Mouse (Mus musculus) thymus, adult 2 months (tissue): ENCODE results near the gene Nrip1. TPM values are rescaled to one million over a fixed set of nuclear protein-coding genes. Genes with fewer than 3 reads are reported as not detected.

ENCODE experiments used
- DNase-seq: peaks from one replicate; pipeline ENCODE4 v3.0.0; 2021
- H3K27ac ChIP-seq: fragments of 200-500 bp; 2 replicates; pipeline ENCODE4 v1.5.1; 2012; ENCODE audit warnings: low read length, control low read depth; ENCODE audit not compliant: control insufficient read depth, insufficient read depth
- H3K27me3 ChIP-seq: fragments of 200-500 bp; 2 replicates; pipeline ENCODE4 v1.6.1; 2012; ENCODE audit warnings: mild to moderate bottlenecking, low read length, moderate library complexity, mixed read lengths; ENCODE audit not compliant: control insufficient read depth, insufficient read depth
- H3K36me3 ChIP-seq: fragments of 200-500 bp; 2 replicates; pipeline ENCODE4 v1.6.1; 2012; ENCODE audit warnings: mild to moderate bottlenecking, low read length, moderate library complexity; ENCODE audit not compliant: control insufficient read depth, insufficient read depth
- H3K4me1 ChIP-seq: fragments of 200-500 bp; replicated peaks from 2 replicates; pipeline ENCODE4 v1.6.1; 2012; ENCODE audit warnings: low read length; ENCODE audit not compliant: control insufficient read depth, insufficient read depth
- H3K4me3 ChIP-seq: fragments of 200-500 bp; 2 replicates; pipeline ENCODE4 v1.5.1; 2012; ENCODE audit warnings: mild to moderate bottlenecking, low read length, control low read depth, moderate library complexity; ENCODE audit not compliant: control insufficient read depth, insufficient read depth
- CTCF ChIP-seq: fragments of 200-500 bp; IDR thresholded peaks from 2 replicates; pipeline ENCODE4 v1.5.1; 2012; ENCODE audit warnings: mild to moderate bottlenecking, control low read depth, low read length, moderate library complexity, borderline replicate concordance; ENCODE audit not compliant: control insufficient read depth, poor library complexity, insufficient read depth; ENCODE audit errors: extremely low read depth
- POLR2A ChIP-seq: fragments of 200-500 bp; IDR thresholded peaks from 2 replicates; pipeline ENCODE4 v1.6.1; 2012; ENCODE audit warnings: mild to moderate bottlenecking, low read length, control low read depth, moderate library complexity; ENCODE audit not compliant: control insufficient read depth, poor library complexity, insufficient read depth; ENCODE audit errors: extremely low read depth
- WGBS: fragments of 180-500 bp; shearing (Covaris S2); methylation state at CpG from one replicate; pipeline ENCODE4 v1.1.7; 2018; 5-methylcytosine and 5-hydroxymethylcytosine counted together
- polyA plus RNA-seq: library from polyadenylated mRNA; depleted of rRNA; stranded (reverse); fragments of >200 nt; gene quantifications from 2 replicates; pipeline ENCODE4 v1.2.3, GENCODE M21; 2012

Nrip1 gene
- polyA plus RNA-seq, 1 experiment: 23.7 TPM

GRCm38 (mm10) chr16:76344030-76344429 is 29.6 kb downstream of the Nrip1 start:
- Histone ChIP-seq H3K4me3 (no peak overlapping the region), H3K27me3 (no peaks in the 10 kb centered on the region), H3K36me3 (peaks cover 6% of the 10 kb centered on the region; the same call in 1 of the 2 replicates), H3K4me1 (peaks cover 29% of the 10 kb centered on the region), H3K27ac (no peak overlapping the region)
- 97% methylated on average over 2 of the region's 2 CpGs for WGBS
- DNase-seq: no peak
- no peak for TF ChIP-seq CTCF
- TF ChIP-seq POLR2A: no peak

- H3K4me1 ChIP-seq: peaks cover 33% of the 10 kb centered on the region
- TF ChIP-seq POLR2A (no peak), CTCF (no peak)
- no peak for DNase-seq
- no peaks in the 10 kb centered on the region for H3K36me3 ChIP-seq
- no peak overlapping the region for H3K4me3 ChIP-seq
- H3K27me3 ChIP-seq: no peaks in the 10 kb centered on the region
- WGBS: 40% methylated on average over 8 of the region's 8 CpGs
- H3K27ac ChIP-seq: no peak overlapping the region
Measured at GRCm38 (mm10) chr16:76341636-76342035, 32.0 kb downstream of the Nrip1 start.

GRCm38 (mm10) chr16:76339256-76339655 is 34.4 kb downstream of the Nrip1 start:
- peaks cover 30% of the 10 kb centered on the region for H3K4me1 ChIP-seq
- no peak overlapping the region for H3K4me3 ChIP-seq
- WGBS: 65% methylated on average over 10 of the region's 10 CpGs
- no peaks in the 10 kb centered on the region for H3K27me3 ChIP-seq
- no peak for DNase-seq
- no peak for TF ChIP-seq CTCF
- no peak for TF ChIP-seq POLR2A
- no peaks in the 10 kb centered on the region for H3K36me3 ChIP-seq
- H3K27ac ChIP-seq: no peak overlapping the region

GRCm38 (mm10) chr16:76337351-76337750 is 36.3 kb downstream of the Nrip1 start:
- H3K27ac ChIP-seq: no peak overlapping the region
- no peak for DNase-seq
- H3K4me1 ChIP-seq: peaks cover 30% of the 10 kb centered on the region
- H3K36me3 ChIP-seq: no peaks in the 10 kb centered on the region
- no peak overlapping the region for H3K4me3 ChIP-seq
- WGBS: 88% methylated on average over 7 of the region's 7 CpGs
- TF ChIP-seq POLR2A (no peak), CTCF (no peak)
- no peaks in the 10 kb centered on the region for H3K27me3 ChIP-seq

- 88% methylated on average over 11 of the region's 11 CpGs for WGBS
- Histone ChIP-seq H3K27ac (no peak overlapping the region), H3K4me1 (peaks cover 32% of the 10 kb centered on the region), H3K36me3 (no peaks in the 10 kb centered on the region), H3K27me3 (no peaks in the 10 kb centered on the region), H3K4me3 (no peak overlapping the region)
- no peak for DNase-seq
- TF ChIP-seq CTCF (no peak), POLR2A (no peak)
Measured at GRCm38 (mm10) chr16:76336932-76337331, 36.7 kb downstream of the Nrip1 start.

GRCm38 (mm10) chr16:76335913-76336312 is 37.7 kb downstream of the Nrip1 start:
- TF ChIP-seq CTCF: no peak

GRCm38 (mm10) chr16:76332127-76332526 is 41.5 kb downstream of the Nrip1 start:
- Histone ChIP-seq H3K27me3 (no peaks in the 10 kb centered on the region), H3K4me1 (peaks cover 20% of the 10 kb centered on the region), H3K4me3 (no peak overlapping the region), H3K36me3 (peaks cover 11% of the 10 kb centered on the region), H3K27ac (no peak overlapping the region)
- no peak for TF ChIP-seq POLR2A
- 94% methylated on average over 7 of the region's 7 CpGs for whole genome bisulfite sequencing
- no peak for DNase-seq

More at GRCm38 (mm10) chr16:76335913-76336312, 37.7 kb downstream of the Nrip1 start:
- no peak overlapping the region for H3K27ac ChIP-seq
- 98% methylated on average over 6 of the region's 6 CpGs for WGBS
- H3K4me1 ChIP-seq: peaks cover 26% of the 10 kb centered on the region
- DNase-seq: no peak
- H3K36me3 ChIP-seq: no peaks in the 10 kb centered on the region
- H3K27me3 ChIP-seq: no peaks in the 10 kb centered on the region
- H3K4me3 ChIP-seq: no peak overlapping the region
